Mouse (Mus musculus) activated CD4-positive, CD25-positive, alpha-beta regulatory T cell (primary cell): ENCODE results near the gene Gpr39. TPM values are rescaled to one million over a fixed set of nuclear protein-coding genes. Genes with fewer than 3 reads are reported as not detected.

Experiments
- polyA plus RNA-seq, 2 experiments: library from polyadenylated mRNA; unstranded; fragments of 100-300 nt; shearing (Covaris generic); gene quantifications; one replicate each; pipeline ENCODE4 v1.2.1; 2017

Gene Gpr39
- polyA plus RNA-seq = under 1 TPM in 1 of 2 experiments, not detected in 1; 0.23 TPM

DNA sequence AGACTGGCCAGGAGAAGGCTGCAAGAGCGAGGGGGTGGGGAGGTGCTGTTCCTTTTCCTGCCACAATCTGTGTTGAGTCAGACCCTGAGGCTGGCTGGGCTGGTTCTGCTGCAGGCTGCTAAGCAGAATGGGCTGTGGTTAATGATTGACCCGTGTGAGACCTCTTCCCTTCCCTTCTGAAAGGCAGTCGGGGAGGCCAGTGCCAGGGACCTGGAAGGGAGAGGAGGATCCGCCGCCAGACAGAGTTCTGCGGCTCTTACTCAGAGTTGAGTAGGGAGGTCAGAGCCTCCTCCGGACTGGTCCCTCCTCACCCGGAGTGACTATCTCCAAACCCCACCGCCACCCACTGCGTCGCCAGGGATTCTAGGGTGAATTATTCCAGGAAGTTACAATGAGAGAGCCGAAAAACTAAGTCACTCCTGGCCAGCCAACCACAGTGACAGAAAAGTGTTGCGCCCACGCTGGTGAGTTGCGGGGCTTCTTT is at the start of gene Gpr39:
Gene Gpr39 (plus strand): TSS at position 206 of the 484 bp plus-strand sequence.

DNA sequence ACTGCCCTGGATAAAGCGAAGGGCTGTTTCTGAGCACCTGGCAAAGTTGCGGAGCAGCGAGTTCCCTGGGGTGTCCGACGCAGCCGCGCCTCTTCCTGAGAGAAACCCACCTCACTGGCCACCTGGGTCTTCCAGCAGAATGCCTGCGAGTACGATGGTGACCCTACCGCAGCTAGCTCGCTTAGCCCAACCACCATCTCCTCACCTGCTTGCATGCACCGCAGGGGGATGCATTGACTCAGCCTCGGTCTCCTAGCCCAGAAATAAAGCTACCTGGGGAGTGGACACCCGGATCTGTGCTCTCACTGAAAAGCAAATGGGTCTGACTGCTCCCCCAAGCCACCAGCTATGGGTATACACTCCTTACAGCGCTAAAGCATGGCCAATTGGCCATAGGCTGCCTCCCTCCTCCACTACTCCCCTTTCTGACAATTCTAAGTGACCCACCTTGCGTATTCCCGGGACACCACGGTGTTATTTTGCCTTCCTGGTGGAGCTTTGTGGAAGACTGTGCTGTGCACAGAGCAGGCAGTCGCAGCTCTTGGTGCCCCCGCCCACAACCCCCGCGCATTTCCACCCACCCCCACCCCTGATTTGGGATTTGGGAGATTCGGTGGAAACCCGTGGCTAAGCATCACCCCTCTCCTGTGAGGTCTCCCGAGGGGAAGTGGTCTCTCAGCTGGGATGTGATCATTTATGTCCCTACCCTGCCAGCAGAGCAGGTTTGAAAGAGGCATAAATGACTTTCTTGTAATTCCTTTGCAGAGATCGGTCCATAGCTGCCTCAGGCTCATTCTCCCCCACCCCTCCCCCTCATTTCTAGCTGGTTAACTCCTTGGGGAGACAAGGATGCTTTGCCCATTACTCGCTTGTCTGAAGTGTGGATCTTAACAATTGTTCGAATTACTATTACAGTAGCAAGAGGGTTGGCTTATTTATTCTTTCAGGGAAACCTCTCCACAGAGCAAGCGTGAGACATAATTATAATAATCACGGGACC is 236.1 kb downstream of the Gpr39 start, which contains the start of gene Lypd1:
Gene Lypd1 (minus strand): TSS at position 501 of the 1,000 bp plus-strand sequence.

Other genes starting within 250 kb of the Gpr39 start
- gene Actr3, start 241.3 kb upstream of the Gpr39 start, polyA plus RNA-seq = 1,000 to 10,000 TPM; 1,058 to 1,399 TPM
- gene Slc35f5, start 116.4 kb upstream of the Gpr39 start, polyA plus RNA-seq = 1 to 10 TPM; 1.3 to 3.0 TPM
- under 1 TPM in 1 of 2 experiments, not detected in 1; 0.16 TPM for gene Lypd1, start 236.1 kb downstream of the Gpr39 start, polyA plus RNA-seq